Mouse (Mus musculus): ENCODE measurements at regions not wholly inside any gene's neighbourhood (a gene's known extent, or its start where the extent isn't known, plus 50 kb on each side); places are given as distances from the start of the nearest gene placed in this dataset.
A peak's percentile ranks its signal among the peaks of the same experiment; 100 is the strongest.

DNA sequence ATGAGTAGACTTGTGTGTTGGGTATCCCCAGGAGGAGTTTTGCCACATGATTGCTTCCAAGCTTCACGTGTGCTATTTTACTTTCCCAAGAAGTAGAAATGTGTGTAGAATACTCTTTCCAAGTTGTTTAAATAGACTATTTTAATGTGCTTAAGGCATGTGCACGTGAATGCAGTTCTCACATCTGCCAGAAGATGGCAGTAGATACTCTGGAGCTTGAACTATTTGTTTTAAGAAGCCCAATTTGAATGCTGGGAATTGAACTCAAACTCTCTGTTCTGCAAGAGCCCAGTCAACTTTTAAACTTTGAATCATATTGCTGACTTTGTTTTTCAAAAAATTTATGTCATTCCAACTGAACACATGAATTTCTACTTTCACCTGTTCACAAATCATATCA lies 431.3 kb upstream of the Reg3g start:
- DNase-seq (ENCODE audit: low spot score in 2 of 2) = peak; percentile 27 to 41

- peak in 1 of 2 experiments; percentile 9 for DNase-seq (ENCODE audit: low spot score in 2 of 2)
Measured at GRCm38 (mm10) chr6:78892730-78893129, 424.1 kb upstream of the Reg3g start.

- DNase-seq (ENCODE audit: low spot score in 2 of 2) = no peak
Measured at GRCm38 (mm10) chr6:78863031-78863430, 394.4 kb upstream of the Reg3g start.

DNA sequence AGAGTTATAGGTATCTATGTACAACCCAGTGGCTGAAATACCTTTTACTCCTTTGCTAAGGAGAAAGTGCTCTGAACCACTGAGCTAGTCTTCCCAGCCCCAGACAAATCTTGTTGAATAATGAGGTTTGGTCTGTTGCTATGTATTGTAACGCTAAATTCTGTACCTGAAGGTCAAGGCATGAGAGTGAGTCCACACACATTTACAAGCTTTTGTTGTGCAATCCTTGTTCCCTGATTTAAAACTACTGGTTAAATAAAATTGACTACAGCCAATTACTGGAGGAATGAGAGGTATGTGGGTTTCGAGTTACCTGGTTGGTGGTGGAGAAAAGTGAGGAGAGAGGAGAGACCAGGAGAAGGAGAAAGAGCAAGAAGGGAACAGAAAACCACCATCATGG lies 372.6 kb upstream of the Reg3g start:
- no peak for DNase-seq (ENCODE audit: low spot score in 2 of 2)

- DNase-seq (ENCODE audit: low spot score in 2 of 2) = no peak
Measured at GRCm38 (mm10) chr6:78825901-78826629, 357.4 kb upstream of the Reg3g start.

GRCm38 (mm10) chr6:78821251-78821650 lies 352.6 kb upstream of the Reg3g start:
- no peak for DNase-seq (ENCODE audit: low spot score in 2 of 2)

- DNase-seq (ENCODE audit: low spot score in 2 of 2) = no peak
Measured at GRCm38 (mm10) chr6:78797013-78797412, 328.3 kb upstream of the Reg3g start.

GRCm38 (mm10) chr6:78788972-78789371 lies 320.3 kb upstream of the Reg3g start:
- no peak for DNase-seq (ENCODE audit: low spot score in 2 of 2)

GRCm38 (mm10) chr6:78757619-78758018 lies 288.9 kb upstream of the Reg3g start:
- DNase-seq (ENCODE audit: low spot score in 2 of 2) = no peak

Measured in adrenal gland, adult 18-20 months (tissue).